Mouse (Mus musculus) brain, embryonic 18.5 days (tissue): Measurements from ENCODE around the gene Dr1.
"Not testable (repeated sequence)": the region's sequence is repeated elsewhere in the genome, so short reads cannot be mapped to it uniquely, and the experiment has no call there.

Source experiments
- DNase-seq: peaks from one replicate; pipeline ENCODE4 v3.0.0-alpha.2; 2012; ENCODE audit warnings: low read depth, low spot score

Gene Dr1

DNA sequence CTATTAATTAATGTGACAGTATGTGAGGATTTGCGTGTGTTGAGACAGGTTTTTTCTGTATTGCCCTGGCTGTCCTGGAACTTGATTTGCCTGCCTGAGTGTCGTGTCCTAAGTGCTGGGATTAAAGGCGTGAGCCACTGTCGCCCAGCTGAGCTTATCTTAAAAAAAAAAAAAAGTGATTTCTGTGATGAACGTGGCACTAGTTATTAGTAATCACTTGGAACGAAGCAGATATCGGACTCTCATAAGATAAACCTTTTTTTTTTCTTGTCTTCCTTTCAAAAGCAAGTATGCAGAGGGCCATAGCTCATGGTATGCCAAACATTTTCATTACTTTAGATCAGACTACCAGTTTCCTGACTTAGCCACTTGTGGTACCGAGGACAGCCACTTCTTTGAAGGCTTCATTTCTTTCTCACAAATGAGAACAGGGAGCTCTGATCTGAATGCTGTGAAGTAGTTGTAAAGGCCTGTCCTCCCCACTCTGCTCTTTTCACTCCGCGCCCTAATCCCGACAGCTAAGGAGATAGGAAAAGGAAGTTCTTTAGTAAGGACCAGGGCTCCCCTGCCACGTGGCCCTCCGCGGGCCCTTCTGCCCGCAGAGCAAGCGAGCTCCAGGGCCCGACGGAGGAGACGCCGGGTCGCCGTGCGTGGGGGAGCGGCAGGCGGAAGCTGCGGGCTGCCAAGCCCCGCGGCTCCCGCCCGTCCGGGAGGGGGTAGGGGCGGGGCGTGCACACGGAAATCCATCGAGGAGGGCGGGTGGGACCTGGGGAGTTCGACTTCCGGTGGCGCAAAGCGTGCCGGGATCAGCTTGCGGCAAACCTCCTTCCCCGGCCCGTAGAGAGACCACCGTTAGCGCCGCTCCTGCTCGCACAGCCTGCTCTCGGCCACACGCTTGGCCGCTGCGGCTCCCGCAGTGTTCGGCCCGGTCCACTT, at the start of gene Dr1:
Dr1 (plus strand) TSS at position 771 of the 936 bp plus-strand sequence.
- DNase-seq, result peak; percentile 87

DNA sequence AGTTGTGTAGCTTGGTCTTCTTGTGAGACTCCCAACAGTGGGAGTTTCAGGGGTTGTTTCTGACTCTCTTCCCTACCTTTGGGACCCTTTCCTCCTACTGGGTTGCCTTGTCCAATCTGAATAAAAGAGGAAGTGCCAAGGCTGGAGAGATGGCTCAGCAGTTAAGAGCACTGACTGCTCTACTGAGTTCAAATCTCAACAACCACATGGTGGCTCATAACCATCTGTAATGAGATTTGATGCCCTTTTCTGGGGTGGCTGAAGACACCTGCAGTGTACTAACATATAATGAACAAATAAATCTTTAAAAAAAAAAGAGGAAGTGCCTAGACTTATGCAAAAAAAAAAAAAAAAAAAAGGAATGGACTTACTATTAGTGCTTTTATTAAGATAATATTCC, 44.6 kb upstream of the Dr1 start:
- DNase-seq, result no peak

DNA sequence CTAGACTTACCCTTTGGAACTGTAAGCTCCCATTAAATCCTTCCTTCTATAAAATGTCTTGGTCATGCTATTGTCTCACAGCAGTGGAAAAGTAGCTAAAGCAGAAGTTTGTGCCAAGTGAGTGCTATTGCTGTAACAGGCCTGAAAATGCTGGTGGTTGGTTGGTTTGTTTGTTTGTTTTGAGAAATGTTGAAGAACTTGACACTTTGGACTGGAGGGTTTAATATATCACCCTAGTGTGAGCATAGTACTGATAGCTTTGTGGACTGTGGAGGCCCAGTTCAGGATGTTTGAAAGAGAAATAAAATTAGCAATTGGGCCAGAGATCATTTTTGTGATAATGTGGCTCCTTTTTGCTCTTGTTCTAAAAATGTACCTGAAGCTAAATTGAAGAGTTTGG, 42.5 kb upstream of the Dr1 start:
- DNase-seq, result no peak

DNA sequence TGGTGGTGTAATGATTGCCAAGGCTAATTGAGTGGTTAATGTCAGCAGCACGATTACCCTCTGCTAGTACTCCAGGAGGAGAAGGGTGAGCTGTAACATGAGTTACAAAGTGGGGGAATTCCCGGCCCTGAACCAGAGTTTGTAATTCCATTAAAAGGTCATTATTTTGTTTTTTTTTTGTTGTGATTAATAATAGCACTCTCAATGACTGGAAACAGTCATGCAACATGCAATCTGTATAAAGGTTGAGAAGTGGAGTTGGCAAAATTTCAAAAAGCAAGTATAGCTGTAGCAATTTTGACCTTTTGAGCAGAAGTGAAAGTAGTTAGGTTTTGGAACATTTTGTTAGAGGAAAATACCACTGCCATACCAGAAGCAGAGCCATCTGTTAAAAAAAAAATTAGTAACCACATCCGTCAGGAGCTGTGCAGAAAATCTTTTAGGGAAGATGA, 22.4 kb upstream of the Dr1 start:
- no peak for DNase-seq

DNA sequence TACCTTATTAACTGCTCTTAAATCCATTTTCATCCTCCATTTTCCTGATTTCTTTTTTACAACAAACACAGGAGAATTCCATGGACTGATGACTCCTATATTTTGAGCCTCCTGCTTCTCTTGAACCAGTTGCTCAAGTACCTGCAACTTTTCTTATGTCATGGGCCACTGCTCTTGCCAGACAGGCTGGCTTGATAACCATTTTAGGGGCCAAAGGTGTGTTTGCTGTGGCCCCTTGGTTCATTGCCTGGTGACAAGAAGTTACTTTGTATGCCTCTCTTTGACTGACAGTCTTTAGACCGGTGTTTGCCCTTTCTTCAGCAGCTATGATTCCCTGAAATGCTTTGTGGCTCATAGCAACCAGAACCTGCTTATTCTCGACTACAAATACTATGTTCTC, 18.7 kb upstream of the Dr1 start:
- DNase-seq, result no peak

DNA sequence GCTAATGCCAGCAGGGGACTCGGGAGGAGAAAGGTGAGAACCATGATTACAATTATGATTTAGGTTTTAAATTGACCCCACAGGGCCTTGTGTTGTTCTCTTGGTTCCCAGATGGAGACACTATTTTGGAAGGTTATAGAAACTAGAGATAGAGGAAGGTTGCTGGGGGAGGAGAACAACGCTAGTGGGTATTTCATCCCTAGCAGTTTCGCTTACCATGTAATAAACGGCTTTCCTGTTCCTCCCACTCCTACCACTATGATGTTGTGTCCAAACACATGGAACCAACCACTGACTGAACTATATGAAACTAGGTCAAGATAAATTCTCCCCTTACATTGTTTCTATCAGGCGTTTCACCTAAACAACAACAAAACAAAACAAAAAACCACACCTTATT, 13.4 kb upstream of the Dr1 start:
- DNase-seq, result no peak

DNA sequence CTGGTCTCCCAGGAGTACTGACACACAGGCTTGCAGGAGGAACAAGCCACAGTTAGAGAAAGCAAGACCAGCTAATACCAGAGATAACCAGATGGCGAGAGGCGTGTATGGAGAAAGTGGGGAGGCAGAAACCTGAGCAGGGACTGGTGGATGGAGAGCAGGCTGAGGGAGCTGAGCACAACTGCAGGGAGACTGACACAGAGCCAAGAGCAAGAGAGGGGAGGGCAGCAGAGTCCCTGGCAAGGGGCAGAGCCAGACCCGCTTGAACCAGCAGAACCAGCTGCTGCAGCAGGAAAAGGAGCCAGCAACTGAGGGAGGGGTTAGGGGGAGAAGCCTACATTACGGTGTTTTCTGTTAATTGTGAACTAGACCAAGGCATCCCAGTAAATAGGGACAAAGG, 6.0 kb upstream of the Dr1 start:
- no peak for DNase-seq

DNA sequence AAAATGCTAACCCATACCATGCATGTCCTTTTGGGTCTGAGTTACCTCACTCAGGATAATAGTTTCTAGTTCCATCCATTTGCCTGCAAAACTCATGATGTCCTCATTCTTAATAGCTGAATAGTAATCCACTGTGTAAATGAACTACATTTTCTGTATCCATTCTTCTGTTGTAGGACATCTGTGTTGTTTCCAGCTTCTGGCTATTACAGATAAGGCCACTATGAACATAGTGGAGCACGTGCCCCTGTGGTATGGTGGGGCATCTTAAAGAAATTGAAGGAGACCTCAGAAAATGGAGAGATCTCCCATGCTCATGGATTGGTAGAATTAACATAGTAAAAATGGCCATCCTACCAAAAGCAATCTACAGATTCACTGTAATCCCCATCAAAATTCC, 4.9 kb upstream of the Dr1 start:
- not testable (repeated sequence) for DNase-seq

DNA sequence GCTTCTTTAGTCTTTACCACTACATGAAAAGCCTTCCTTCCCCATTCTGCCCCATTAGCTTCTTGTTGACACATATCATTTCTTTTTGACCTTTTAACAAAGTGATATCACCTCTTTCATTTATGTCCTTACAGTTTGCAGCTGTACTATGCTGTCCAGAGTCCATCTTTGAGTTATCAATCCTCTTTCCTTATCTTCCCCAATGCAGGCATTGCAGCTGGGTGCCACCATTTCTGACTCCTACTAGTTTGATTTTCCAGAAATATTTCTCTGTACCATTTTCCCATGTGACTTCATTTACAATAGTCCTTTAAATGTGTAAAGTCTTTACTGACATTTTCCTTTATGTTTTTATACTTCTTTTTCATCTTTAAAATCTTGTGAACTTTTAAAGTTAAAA, 1.7 kb upstream of the Dr1 start:
- DNase-seq, result no peak

DNA sequence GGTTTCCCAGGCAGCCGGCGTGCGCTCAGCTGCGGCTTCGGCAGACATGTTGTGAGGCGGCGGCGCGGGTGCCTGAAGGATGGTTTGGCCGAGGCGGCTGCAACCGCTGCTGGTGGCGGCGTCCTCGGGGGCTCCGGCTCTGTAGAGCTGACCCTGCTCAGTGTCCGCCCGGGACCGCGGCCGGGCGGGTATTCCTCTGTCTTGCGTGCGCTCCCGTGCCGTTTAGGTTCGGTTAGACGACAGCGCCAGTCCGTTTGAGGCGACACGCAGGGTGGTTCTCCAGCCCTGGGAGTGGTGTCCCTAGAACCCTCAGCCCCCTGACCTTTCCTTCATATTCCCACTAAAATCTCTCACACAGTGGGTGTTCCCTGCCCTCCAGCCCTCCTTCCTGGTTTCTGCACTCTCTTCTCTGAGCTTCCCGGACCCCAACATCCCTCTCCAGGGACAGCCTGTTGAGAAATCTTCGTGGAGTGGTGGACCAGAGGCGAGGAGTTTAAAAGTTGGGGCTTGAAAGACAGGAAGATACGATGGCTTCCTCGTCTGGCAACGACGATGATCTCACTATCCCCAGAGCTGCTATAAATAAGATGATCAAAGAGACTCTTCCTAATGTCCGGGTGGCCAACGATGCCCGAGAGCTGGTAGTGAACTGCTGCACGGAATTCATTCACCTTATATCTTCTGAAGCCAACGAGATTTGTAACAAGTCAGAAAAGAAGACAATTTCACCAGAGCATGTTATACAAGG, 540 bp downstream of the Dr1 start:
- DNase-seq, result no peak

DNA sequence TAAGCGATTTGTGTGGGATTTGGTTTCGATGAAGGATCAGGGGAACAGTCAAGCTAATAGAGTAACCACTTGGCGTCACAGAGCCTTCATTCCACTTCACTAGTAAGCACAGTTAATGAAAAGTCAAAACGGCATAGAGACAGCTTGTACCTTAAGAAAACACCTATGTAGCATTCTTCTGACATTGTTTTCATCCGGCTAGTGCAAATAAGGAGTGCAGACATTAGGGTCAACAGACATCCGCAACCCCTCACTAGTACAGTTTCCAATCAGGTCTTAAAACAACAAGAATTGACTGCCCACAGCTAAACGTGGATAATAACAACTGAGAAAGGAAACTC, 1.1 kb downstream of the Dr1 start:
- no peak for DNase-seq

DNA sequence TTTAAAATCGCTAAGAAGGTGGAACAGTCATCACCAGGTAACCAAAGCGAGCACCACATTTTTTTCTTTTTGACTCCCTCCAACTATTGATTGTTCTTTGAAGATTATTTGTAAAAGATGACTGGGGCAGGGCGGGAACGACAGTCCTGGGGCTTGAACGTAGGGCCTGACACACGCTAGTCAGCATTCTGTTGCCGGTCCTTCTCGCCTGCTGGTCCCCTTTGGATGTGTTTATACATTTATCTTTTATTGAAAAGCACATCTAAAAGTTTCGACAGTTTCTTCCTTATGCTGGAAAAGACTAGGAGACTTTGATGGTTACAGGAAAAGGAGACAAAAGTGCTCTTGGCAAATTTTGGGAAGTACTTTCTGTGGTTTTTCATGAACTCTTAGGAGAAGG, 1.7 kb downstream of the Dr1 start:
- DNase-seq, result no peak

DNA sequence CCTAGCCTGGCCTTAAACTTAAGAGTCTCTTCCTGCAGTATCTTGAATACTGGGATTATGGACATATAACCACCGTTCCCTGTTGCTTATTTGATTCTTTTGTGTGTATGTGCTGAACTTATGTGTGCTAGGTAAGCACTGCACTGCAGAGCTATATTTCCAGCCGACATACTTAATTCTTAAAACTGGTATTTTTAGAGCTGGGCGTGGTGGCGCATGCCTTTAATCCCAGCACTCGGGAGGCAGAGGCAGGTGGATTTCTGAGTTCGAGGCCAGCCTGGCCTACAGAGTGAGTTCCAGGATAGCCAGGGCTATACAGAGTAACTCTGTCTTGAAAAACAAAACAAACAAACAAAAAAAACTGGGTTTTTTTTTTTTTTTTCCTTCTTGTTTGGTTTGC, 2.6 kb downstream of the Dr1 start:
- not testable (repeated sequence) for DNase-seq

DNA sequence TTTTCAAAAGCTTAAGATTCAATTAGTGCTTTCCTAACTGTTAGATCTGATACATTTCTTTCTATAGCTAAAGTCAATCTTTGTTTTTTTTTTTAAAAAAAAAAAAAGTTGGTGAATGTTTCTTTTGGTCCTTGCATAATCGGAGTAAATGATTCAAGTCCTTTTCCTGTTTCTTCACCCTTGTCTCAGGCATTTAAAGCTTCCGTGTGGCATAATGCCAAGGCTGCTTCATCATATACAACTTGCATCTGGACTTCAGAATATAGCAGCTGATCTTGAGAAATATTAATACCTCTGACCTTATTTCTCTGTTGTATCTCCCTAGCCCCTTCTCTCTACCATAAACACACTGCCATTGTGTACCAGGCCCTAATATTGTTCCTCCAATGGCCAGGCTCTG, 18.3 kb downstream of the Dr1 start:
- DNase-seq, result no peak

DNA sequence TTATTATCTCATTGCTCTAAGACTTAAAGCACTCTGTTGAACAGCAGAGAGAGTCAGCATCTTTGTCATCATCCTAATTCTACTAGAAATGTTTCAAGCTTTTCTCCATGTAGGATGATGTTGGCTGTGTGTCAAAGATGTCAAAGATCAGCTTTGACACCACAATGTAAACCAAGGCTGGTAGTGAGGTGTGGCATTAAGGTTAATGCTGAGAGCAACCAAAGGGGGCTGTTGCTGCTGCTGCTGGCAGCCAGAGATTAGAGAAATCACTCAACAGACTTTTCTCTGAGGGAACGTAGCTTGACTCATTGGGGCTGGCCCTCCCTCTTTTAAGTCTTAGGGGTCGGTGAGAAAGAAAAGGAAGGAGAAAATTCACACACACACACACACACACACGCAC, 32.9 kb downstream of the Dr1 start:
- no peak for DNase-seq

DNA sequence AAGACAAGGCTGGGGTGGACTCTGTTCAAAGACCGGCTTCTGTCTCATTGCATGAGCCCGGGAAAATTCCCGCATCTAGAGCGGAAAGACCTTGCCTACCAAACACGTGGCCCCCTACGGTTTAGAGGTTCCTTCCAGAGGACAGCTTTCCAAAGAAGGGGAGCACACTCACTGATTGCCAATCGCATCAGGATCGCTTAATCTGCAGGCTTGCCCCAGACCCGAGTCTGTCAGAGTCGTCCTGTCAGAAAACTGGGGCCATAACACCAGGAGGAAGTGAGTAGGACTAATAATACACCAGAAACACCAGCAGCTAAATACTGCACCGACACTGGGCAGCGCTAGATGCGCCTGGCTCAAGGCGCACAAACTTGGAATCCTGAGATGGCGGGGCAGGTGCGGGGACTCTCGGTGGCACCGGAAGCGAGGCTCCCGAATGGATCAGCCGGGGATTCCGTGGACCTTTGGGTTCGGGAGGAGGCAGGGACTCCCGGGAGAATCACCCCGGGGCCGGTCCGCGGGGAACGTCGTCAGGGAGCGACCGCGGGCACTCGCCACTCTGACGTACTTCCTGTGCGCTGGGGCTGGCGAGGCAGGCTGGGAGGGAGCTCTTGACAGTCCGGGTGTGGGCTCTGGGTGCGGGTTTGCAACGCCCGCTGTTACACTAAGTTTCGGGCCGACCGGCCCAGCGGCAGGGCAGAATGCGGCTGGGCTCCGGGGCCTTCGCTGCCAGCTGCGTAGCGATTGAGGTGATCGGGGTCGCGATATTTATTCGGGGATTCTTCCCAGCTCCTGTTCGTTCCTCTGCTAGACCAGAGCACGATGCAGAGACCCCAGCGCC, 43.7 kb downstream of the Dr1 start, which contains the start of gene Pigg:
Pigg (plus strand) TSS at position 386 of the 841 bp plus-strand sequence.
- DNase-seq, result peak; percentile 75

DNA sequence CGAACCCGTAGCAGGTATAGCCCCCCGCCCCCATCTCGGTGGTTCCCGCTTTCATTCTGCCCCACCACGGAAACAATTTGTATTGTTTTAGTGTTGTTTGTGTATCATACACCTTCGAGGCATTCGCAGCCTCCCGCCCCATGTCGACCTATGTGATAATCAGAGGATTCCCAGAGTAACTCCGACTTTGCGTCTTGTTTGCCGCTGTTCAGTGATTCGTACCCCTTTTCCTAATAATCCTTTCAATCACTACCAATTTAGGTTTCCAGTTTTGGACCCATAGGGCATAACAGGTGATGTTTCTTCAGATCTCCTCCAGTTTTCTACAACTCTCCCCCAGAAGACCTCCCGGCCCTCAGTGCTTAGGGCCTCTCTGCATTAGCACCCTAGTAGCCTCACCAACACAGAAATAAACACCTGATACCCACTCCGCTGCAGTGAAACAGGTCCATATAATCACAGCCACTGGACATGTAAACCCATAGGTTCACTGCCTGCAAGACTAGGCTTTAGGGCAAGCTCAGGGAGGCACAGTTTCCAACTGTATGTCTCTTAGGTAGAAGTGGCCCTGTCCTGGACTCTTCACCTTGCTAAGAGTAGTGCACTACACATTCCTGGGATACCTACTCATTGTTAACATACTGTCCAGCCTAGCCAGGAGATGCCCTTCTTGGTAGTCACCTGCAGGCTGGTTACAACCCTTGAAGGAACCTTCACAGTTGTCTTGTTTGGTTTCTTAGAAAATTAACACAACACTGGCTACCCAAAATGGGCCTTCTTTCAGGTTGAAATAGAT, 44.6 kb downstream of the Dr1 start:
- DNase-seq, result no peak
